Mouse (Mus musculus) layer of hippocampus, postnatal 14 days (tissue): ENCODE measurements around the gene Esm1. TPM values are rescaled to one million over a fixed set of nuclear protein-coding genes. Genes with fewer than 3 reads are reported as not detected.
A peak's percentile ranks its signal among the peaks of the same experiment; 100 is the strongest.
"Not testable (repeated sequence)": the region's sequence is repeated elsewhere in the genome, so short reads cannot be mapped to it uniquely, and the experiment has no call there.

Experiments used
- DNase-seq, 2 experiments: peaks; one replicate each; pipeline ENCODE4 v3.0.0; 2021 to 2022; ENCODE audit warnings: low spot score in 2 of 2, mixed read lengths in 1 of 2
- total RNA-seq, 2 experiments: library from RNA; stranded (reverse); gene quantifications; 2 replicates each; pipeline ENCODE4 v1.2.3; 2021

Gene Esm1
- total RNA-seq, 2 experiments from 2014 or later: 0.24 to 0.46 TPM

GRCm38 (mm10) chr13:113227076-113227475 lies 17.6 kb downstream of the Esm1 start:
- no peak for DNase-seq

- DNase-seq: no peak
Measured at GRCm38 (mm10) chr13:113227666-113228463, 18.4 kb downstream of the Esm1 start.

- DNase-seq: no peak
Measured at GRCm38 (mm10) chr13:113242129-113242528, 32.7 kb downstream of the Esm1 start.

- no peak for DNase-seq
Measured at GRCm38 (mm10) chr13:113245025-113245424, 35.6 kb downstream of the Esm1 start.

- DNase-seq: not testable (repeated sequence)
Measured at GRCm38 (mm10) chr13:113252580-113252979, 43.1 kb downstream of the Esm1 start.

- DNase-seq: no peak
Measured at GRCm38 (mm10) chr13:113256766-113257165, 47.3 kb downstream of the Esm1 start.

- DNase-seq: no peak
Measured at GRCm38 (mm10) chr13:113257190-113257589, 47.7 kb downstream of the Esm1 start.

GRCm38 (mm10) chr13:113259237-113259636 lies 49.8 kb downstream of the Esm1 start:
- no peak for DNase-seq

- peak in 1 of 2 experiments; percentile 37 for DNase-seq
Measured at GRCm38 (mm10) chr13:113262822-113263221, 53.4 kb downstream of the Esm1 start.

- DNase-seq: peak; percentile 29 to 52
Measured at GRCm38 (mm10) chr13:113265257-113265656, 55.8 kb downstream of the Esm1 start.

- DNase-seq: peak; percentile 72 to 76
Measured at GRCm38 (mm10) chr13:113266495-113266951, 57.1 kb downstream of the Esm1 start.

GRCm38 (mm10) chr13:113267204-113267603 lies 57.7 kb downstream of the Esm1 start:
- no peak for DNase-seq

Other genes with a start within 250 kb of the Esm1 start
- gene Ccno, start 221.9 kb upstream of the Esm1 start, total RNA-seq: 1 to 10 TPM; 2.9 to 3.0 TPM
- gene Mcidas, start 215.8 kb upstream of the Esm1 start, total RNA-seq: under 1 TPM; 0.30 to 0.36 TPM
- gene Cdc20b, start 174.5 kb upstream of the Esm1 start, total RNA-seq: under 1 TPM in 1 of 2 experiments, not detected in 1; 0.21 TPM
- 10 to 100 TPM; 12.1 to 18.4 TPM for gene Gpx8, start 163.2 kb upstream of the Esm1 start, total RNA-seq
- not detected for gene Gzma, start 108.7 kb upstream of the Esm1 start, total RNA-seq
- not detected for gene Gzmk, start 16.2 kb downstream of the Esm1 start, total RNA-seq
- gene BC067074, start 83.5 kb downstream of the Esm1 start, total RNA-seq: 1 to 10 TPM; 1.2 to 2.4 TPM